Mouse (Mus musculus): ENCODE measurements at regions not wholly inside any gene's neighbourhood (a gene's known extent, or its start where the extent isn't known, plus 50 kb on each side); places are given as distances from the start of the nearest gene placed in this dataset.

DNA sequence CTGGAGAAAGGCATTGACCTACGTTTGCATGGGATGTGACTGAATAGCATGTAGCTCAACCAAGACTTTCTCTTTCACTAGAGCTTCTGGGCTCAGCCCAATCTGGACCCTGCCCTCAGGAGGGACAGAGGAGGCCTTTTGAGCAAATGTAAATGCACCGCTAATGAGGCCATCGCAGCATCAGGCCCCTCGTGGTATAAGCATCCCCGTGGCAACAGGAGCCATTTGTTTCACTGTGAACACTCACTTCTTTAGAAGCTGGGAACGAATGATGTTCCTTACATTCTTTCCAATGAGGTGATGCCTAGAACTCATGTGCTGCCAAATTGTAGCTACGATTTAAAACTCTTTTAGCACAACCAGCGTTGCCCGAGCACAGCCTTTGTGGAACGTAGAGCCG, 279.0 kb upstream of the Gjb5 start:
- in situ Hi-C loops (cut with MboI; ENCODE audit: low sequenced_read_pairs in 2 of 2, unreplicated experiment in 2 of 2) = no loop called here
- Histone ChIP-seq H3K9ac (ENCODE audit: insufficient read depth, low read depth, low read length, poor library complexity, severe bottlenecking) (no peak overlapping the region), H3K36me3 (ENCODE audit: control insufficient read depth, insufficient read depth, low read length, poor library complexity, severe bottlenecking) (no peaks in the 10 kb centered on the region), H3K9me3 (ENCODE audit: control insufficient read depth, insufficient read depth, low read depth, low read length) (no peaks in the 10 kb centered on the region), H3K4me3 (ENCODE audit: insufficient read depth in 1 of 2, low read depth in 1 of 2, low read length in 2 of 2, poor library complexity in 1 of 2, severe bottlenecking in 1 of 2) (no peak overlapping the region), H3K27ac (ENCODE audit: insufficient read depth, low read depth, low read length, poor library complexity, severe bottlenecking) (no peak overlapping the region), H3K4me1 (ENCODE audit: control insufficient read depth in 2 of 2, insufficient read depth in 2 of 2, low read length in 2 of 2, poor library complexity in 1 of 2) (no peaks in the 10 kb centered on the region)
- no peak for TF ChIP-seq MAFK (IDR thresholded peaks at IDR 0.05; ENCODE audit: insufficient read depth, low read depth, low read length)
- TF ChIP-seq HCFC1 (IDR thresholded peaks at IDR 0.05; ENCODE audit: borderline replicate concordance, insufficient read depth, low read length) = no peak
- no peak for TF ChIP-seq ZC3H11A (IDR thresholded peaks at IDR 0.05; ENCODE audit: borderline replicate concordance, low read depth, low read length)
- TF ChIP-seq ZNF384 (IDR thresholded peaks at IDR 0.05; ENCODE audit: low read depth, low read length) = no peak
- TF ChIP-seq CHD2 (IDR thresholded peaks at IDR 0.05; ENCODE audit: low read depth, low read length) = no peak
- DNase-seq (ENCODE audit: low read depth, low spot score) = no peak

DNA sequence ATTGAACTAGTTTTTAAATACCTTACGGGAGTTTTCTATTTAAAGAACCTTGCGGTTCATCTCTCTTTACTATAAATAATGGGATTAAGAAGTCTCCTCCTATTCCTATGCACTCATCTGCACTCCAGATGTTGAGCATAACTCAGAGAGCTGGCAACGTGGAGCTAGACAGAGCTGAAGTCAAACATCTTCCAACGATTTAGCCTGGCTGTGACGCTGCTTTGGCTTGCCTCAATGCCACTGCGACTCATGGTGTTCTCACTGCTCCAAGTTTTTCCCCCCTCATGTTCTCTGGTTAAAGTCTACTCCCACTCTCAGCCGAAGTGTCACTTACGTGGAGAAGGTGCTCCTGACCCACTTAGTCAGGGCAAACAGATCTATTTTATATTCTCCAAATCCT, 277.3 kb upstream of the Gjb5 start:
- no peak for DNase-seq (ENCODE audit: low read depth, low spot score)
- Histone ChIP-seq H3K9ac (ENCODE audit: insufficient read depth, low read depth, low read length, poor library complexity, severe bottlenecking) (no peak overlapping the region), H3K4me1 (ENCODE audit: control insufficient read depth in 2 of 2, insufficient read depth in 2 of 2, low read length in 2 of 2, poor library complexity in 1 of 2) (no peaks in the 10 kb centered on the region), H3K27ac (ENCODE audit: insufficient read depth, low read depth, low read length, poor library complexity, severe bottlenecking) (no peak overlapping the region), H3K36me3 (ENCODE audit: control insufficient read depth, insufficient read depth, low read length, poor library complexity, severe bottlenecking) (no peaks in the 10 kb centered on the region), H3K9me3 (ENCODE audit: control insufficient read depth, insufficient read depth, low read depth, low read length) (no peaks in the 10 kb centered on the region), H3K4me3 (ENCODE audit: insufficient read depth in 1 of 2, low read depth in 1 of 2, low read length in 2 of 2, poor library complexity in 1 of 2, severe bottlenecking in 1 of 2) (no peak overlapping the region)
- TF ChIP-seq ZC3H11A (IDR thresholded peaks at IDR 0.05; ENCODE audit: borderline replicate concordance, low read depth, low read length) (no peak), MAFK (IDR thresholded peaks at IDR 0.05; ENCODE audit: insufficient read depth, low read depth, low read length) (no peak), ZNF384 (IDR thresholded peaks at IDR 0.05; ENCODE audit: low read depth, low read length) (no peak), HCFC1 (IDR thresholded peaks at IDR 0.05; ENCODE audit: borderline replicate concordance, insufficient read depth, low read length) (no peak), CHD2 (IDR thresholded peaks at IDR 0.05; ENCODE audit: low read depth, low read length) (no peak)
- in situ Hi-C loops (cut with MboI; ENCODE audit: low sequenced_read_pairs in 2 of 2, unreplicated experiment in 2 of 2) = no loop called here

DNA sequence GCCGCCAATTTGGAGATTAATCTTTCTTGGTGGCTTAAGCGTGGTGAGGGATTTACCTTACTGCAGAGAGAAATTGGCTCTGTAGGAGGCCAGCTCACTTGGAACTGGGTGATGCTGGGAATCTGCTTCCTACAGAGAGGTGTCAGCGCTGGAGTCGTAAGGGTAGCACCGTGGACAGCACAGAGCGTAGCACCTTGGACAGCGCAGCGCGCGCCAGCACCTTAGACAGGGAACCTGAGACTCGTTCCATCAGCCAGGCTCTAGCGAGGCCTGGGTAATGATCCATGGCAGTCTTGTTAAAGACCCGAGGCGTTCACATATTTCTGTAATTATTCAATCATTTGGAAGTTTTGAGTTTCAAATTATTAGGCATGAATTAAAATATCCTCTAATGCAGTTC, 261.9 kb upstream of the Gjb5 start:
- H3K4me1 ChIP-seq (ENCODE audit: control insufficient read depth in 2 of 2, insufficient read depth in 2 of 2, low read length in 2 of 2, poor library complexity in 1 of 2) = no peaks in the 10 kb centered on the region
- DNase-seq (ENCODE audit: low read depth, low spot score) = peak; percentile 57
- TF ChIP-seq MAFK (IDR thresholded peaks at IDR 0.05; ENCODE audit: insufficient read depth, low read depth, low read length) (no peak), ZNF384 (IDR thresholded peaks at IDR 0.05; ENCODE audit: low read depth, low read length) (no peak), CHD2 (IDR thresholded peaks at IDR 0.05; ENCODE audit: low read depth, low read length) (no peak), HCFC1 (IDR thresholded peaks at IDR 0.05; ENCODE audit: borderline replicate concordance, insufficient read depth, low read length) (no peak), ZC3H11A (IDR thresholded peaks at IDR 0.05; ENCODE audit: borderline replicate concordance, low read depth, low read length) (no peak)
- no peak overlapping the region for H3K4me3 ChIP-seq (ENCODE audit: insufficient read depth in 1 of 2, low read depth in 1 of 2, low read length in 2 of 2, poor library complexity in 1 of 2, severe bottlenecking in 1 of 2)
- in situ Hi-C loops (cut with MboI; ENCODE audit: low sequenced_read_pairs in 2 of 2, unreplicated experiment in 2 of 2) = loop anchor here in 1 of 2 experiments (10.0 kb wide), 1 partner anchor 245 kb away; no protein-coding TSS in a partner anchor
- H3K9ac ChIP-seq (ENCODE audit: insufficient read depth, low read depth, low read length, poor library complexity, severe bottlenecking) = no peak overlapping the region
- no peaks in the 10 kb centered on the region for H3K9me3 ChIP-seq (ENCODE audit: control insufficient read depth, insufficient read depth, low read depth, low read length)
- no peaks in the 10 kb centered on the region for H3K36me3 ChIP-seq (ENCODE audit: control insufficient read depth, insufficient read depth, low read length, poor library complexity, severe bottlenecking)
- H3K27ac ChIP-seq (ENCODE audit: insufficient read depth, low read depth, low read length, poor library complexity, severe bottlenecking) = no peak overlapping the region

DNA sequence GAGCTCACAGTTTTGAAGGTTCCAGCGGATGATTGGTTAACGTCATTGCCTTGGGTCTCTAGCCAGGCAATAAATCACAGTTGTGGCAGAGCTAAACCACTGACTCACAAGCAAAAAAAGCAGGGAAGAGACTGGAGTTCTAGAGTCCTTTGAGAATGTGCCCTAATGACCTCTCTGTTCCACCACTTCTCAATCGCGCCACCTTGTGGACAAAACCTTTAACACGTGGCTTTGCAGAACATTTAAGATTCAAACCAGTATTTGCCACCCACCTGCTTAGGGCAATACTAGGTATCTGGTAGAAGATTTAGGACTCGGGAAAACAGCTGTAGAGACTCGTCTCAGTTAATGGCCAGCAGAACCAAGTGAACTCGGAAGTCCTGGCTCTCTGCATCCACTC, 254.8 kb upstream of the Gjb5 start:
- DNase-seq (ENCODE audit: low read depth, low spot score) = peak; percentile 72
- in situ Hi-C loops (cut with MboI; ENCODE audit: low sequenced_read_pairs in 2 of 2, unreplicated experiment in 2 of 2) = loop anchor here in 1 of 2 experiments (10.0 kb wide), 1 partner anchor 238 kb away; no protein-coding TSS in a partner anchor
- Histone ChIP-seq H3K4me1 (ENCODE audit: control insufficient read depth in 2 of 2, insufficient read depth in 2 of 2, low read length in 2 of 2, poor library complexity in 1 of 2) (no peaks in the 10 kb centered on the region), H3K9me3 (ENCODE audit: control insufficient read depth, insufficient read depth, low read depth, low read length) (no peaks in the 10 kb centered on the region), H3K27ac (ENCODE audit: insufficient read depth, low read depth, low read length, poor library complexity, severe bottlenecking) (no peak overlapping the region), H3K36me3 (ENCODE audit: control insufficient read depth, insufficient read depth, low read length, poor library complexity, severe bottlenecking) (no peaks in the 10 kb centered on the region), H3K9ac (ENCODE audit: insufficient read depth, low read depth, low read length, poor library complexity, severe bottlenecking) (no peak overlapping the region), H3K4me3 (ENCODE audit: insufficient read depth in 1 of 2, low read depth in 1 of 2, low read length in 2 of 2, poor library complexity in 1 of 2, severe bottlenecking in 1 of 2) (no peak overlapping the region)
- TF ChIP-seq HCFC1 (IDR thresholded peaks at IDR 0.05; ENCODE audit: borderline replicate concordance, insufficient read depth, low read length) (no peak), ZC3H11A (IDR thresholded peaks at IDR 0.05; ENCODE audit: borderline replicate concordance, low read depth, low read length) (peak; percentile 28; the same call in 1 of the 2 replicates)

DNA sequence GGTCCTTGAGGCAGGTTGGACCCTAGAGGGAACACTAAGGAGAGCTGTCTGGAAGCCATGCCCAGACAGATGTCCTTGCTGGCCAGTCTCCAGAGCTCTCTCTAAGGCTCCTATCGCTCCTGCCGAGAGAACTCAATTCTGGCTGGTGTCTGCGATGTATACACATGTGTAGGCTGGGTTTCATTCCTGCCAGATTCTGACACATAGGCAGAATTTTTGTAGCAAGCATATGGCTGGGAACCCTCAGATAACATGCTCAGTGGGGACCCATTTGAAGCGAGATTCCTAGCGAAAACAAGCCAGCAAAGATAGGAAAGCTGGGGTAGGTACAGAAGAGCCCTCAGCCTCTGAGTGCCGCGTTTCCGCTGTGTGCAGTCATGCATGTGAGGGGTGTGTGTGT, 242.9 kb upstream of the Gjb5 start:
- Histone ChIP-seq H3K36me3 (ENCODE audit: control insufficient read depth, insufficient read depth, low read length, poor library complexity, severe bottlenecking) (no peaks in the 10 kb centered on the region), H3K9ac (ENCODE audit: insufficient read depth, low read depth, low read length, poor library complexity, severe bottlenecking) (no peak overlapping the region), H3K4me1 (ENCODE audit: control insufficient read depth in 2 of 2, insufficient read depth in 2 of 2, low read length in 2 of 2, poor library complexity in 1 of 2) (no peaks in the 10 kb centered on the region), H3K4me3 (ENCODE audit: insufficient read depth in 1 of 2, low read depth in 1 of 2, low read length in 2 of 2, poor library complexity in 1 of 2, severe bottlenecking in 1 of 2) (no peak overlapping the region), H3K9me3 (ENCODE audit: control insufficient read depth, insufficient read depth, low read depth, low read length) (no peaks in the 10 kb centered on the region), H3K27ac (ENCODE audit: insufficient read depth, low read depth, low read length, poor library complexity, severe bottlenecking) (no peak overlapping the region)
- in situ Hi-C loops (cut with MboI; ENCODE audit: low sequenced_read_pairs in 2 of 2, unreplicated experiment in 2 of 2) = no loop called here
- TF ChIP-seq MAFK (IDR thresholded peaks at IDR 0.05; ENCODE audit: insufficient read depth, low read depth, low read length) (no peak), HCFC1 (IDR thresholded peaks at IDR 0.05; ENCODE audit: borderline replicate concordance, insufficient read depth, low read length) (no peak), CHD2 (IDR thresholded peaks at IDR 0.05; ENCODE audit: low read depth, low read length) (no peak), ZNF384 (IDR thresholded peaks at IDR 0.05; ENCODE audit: low read depth, low read length) (no peak), ZC3H11A (IDR thresholded peaks at IDR 0.05; ENCODE audit: borderline replicate concordance, low read depth, low read length) (no peak)
- no peak for DNase-seq (ENCODE audit: low read depth, low spot score)
